ENCODE assay signal across 26 mouse cellular contexts in genomic region chr11:37118058-37118457, GRCm38 (mm10).
A peak's percentile ranks its signal among the peaks of the same experiment; 100 is the strongest.
DNase-seq lines count a peak whose midpoint lies in the region; ATAC-seq and TF ChIP-seq lines count a peak whose summit lies in the region.
"Had no signal": no experiment of that assay in that cellular context is flagged by ENCODE, and none has a peak within 500 bp of the region (broad histone marks: within the 10 kb centered on the region; RNA-seq: fewer than 3 reads in every experiment).

No protein-coding gene starts in this region.

- TF ChIP-seq POLR2A in liver, adult 2 months (IDR thresholded peaks at IDR 0.05; ENCODE audit: extremely low read depth, insufficient read depth, low read length): no peak

- no peak for TF ChIP-seq CTCF in liver, adult 2 months (IDR thresholded peaks at IDR 0.05; ENCODE audit: low read depth, low read length)

- no peak overlapping the region for H3K27ac ChIP-seq in heart, embryonic 11.5 days (ENCODE audit: low read depth, low read length)
- no peak overlapping the region for H3K27ac ChIP-seq in liver, adult 2 months (replicated peaks; ENCODE audit: insufficient read depth, low read depth, low read length)
- no peak overlapping the region for H3K27ac ChIP-seq in midbrain, embryonic 14.5 days (replicated peaks; ENCODE audit: low read depth, low read length)
- H3K27ac ChIP-seq: embryonic facial prominence, embryonic 12.5 days; forebrain, embryonic 10.5 days; forebrain, embryonic 15.5 days; hindbrain, embryonic 14.5 days; liver, embryonic 14.5 days; macrophage; midbrain, embryonic 13.5 days had no signal

- no peaks in the 10 kb centered on the region for H3K79me2 ChIP-seq in liver, adult 2 months (ENCODE audit: control insufficient read depth, insufficient read depth, low read length)

- H3K9ac ChIP-seq in heart, embryonic 11.5 days (ENCODE audit: low read depth, low read length): no peak overlapping the region
- H3K9ac ChIP-seq in liver, adult 2 months (ENCODE audit: low read depth, low read length): no peak overlapping the region
- H3K9ac ChIP-seq in midbrain, embryonic 14.5 days (replicated peaks; ENCODE audit: low read length): no peak overlapping the region
- H3K9ac ChIP-seq: embryonic facial prominence, embryonic 12.5 days; forebrain, embryonic 15.5 days; hindbrain, embryonic 14.5 days; liver, embryonic 14.5 days; midbrain, embryonic 13.5 days had no signal

- H3K27me3 ChIP-seq in heart, embryonic 11.5 days (ENCODE audit: control insufficient read depth, insufficient read depth, low read length): no peaks in the 10 kb centered on the region
- H3K27me3 ChIP-seq in liver, adult 2 months (ENCODE audit: control insufficient read depth, insufficient read depth, low read length): no peaks in the 10 kb centered on the region
- no peaks in the 10 kb centered on the region for H3K27me3 ChIP-seq in midbrain, embryonic 14.5 days (ENCODE audit: control insufficient read depth, insufficient read depth, low read length)
- H3K27me3 ChIP-seq: embryonic facial prominence, embryonic 12.5 days; forebrain, embryonic 15.5 days; midbrain, embryonic 13.5 days had no signal

- ATAC-seq in heart, embryonic 11.5 days (replicated peaks; ENCODE audit: insufficient number of reproducible peaks, low FRiP score, low TSS enrichment): no peak
- ATAC-seq in midbrain, embryonic 14.5 days (ENCODE audit: low FRiP score, low TSS enrichment): no peak
- ATAC-seq: forebrain, embryonic 15.5 days; intestine, postnatal 0 days; midbrain, embryonic 13.5 days had no signal

- no peaks in the 10 kb centered on the region for H3K36me3 ChIP-seq in heart, embryonic 11.5 days (ENCODE audit: control insufficient read depth, insufficient read depth, low read length)
- no peaks in the 10 kb centered on the region for H3K36me3 ChIP-seq in liver, adult 2 months (ENCODE audit: control insufficient read depth, insufficient read depth, low read length)
- no peaks in the 10 kb centered on the region for H3K36me3 ChIP-seq in midbrain, embryonic 14.5 days (ENCODE audit: control insufficient read depth, insufficient read depth, low read length)
- H3K36me3 ChIP-seq: embryonic facial prominence, embryonic 12.5 days; forebrain, embryonic 10.5 days; forebrain, embryonic 15.5 days; midbrain, embryonic 13.5 days had no signal

- H3K4me2 ChIP-seq in heart, embryonic 11.5 days: no peak overlapping the region
- H3K4me2 ChIP-seq in midbrain, embryonic 14.5 days (ENCODE audit: low read length): no peak overlapping the region
- H3K4me2 ChIP-seq: embryonic facial prominence, embryonic 12.5 days; forebrain, embryonic 15.5 days; hindbrain, embryonic 14.5 days; midbrain, embryonic 13.5 days had no signal

- DNase-seq in cerebellum, postnatal 10 days: peak; percentile 58 to 61
- no peak for DNase-seq in cerebellum, postnatal 4 days (ENCODE audit: low spot score in 2 of 2)
- DNase-seq in heart, adult 11 months: peak; percentile 86
- peak; percentile 13 for DNase-seq in liver, adult 2 months (ENCODE audit: extremely low read depth, low read depth, low spot score)
- no peak for DNase-seq in liver
- DNase-seq in midbrain, embryonic 14.5 days: no peak
- DNase-seq: adrenal gland, adult 2 months; cerebellum, adult 9-10 months; gastrocnemius, postnatal 25 days; kidney, adult 9 months; kidney, postnatal 10 days; layer of hippocampus, postnatal 36 days; left cerebral cortex, postnatal 4 days; lung, adult 2 months; lung, postnatal 10 days; thymus, adult 2 months; thymus, postnatal 36 days had no signal

- H3K4me1 ChIP-seq in heart, embryonic 11.5 days (ENCODE audit: control insufficient read depth, insufficient read depth, low read length): no peaks in the 10 kb centered on the region
- no peaks in the 10 kb centered on the region for H3K4me1 ChIP-seq in liver, adult 2 months (ENCODE audit: control insufficient read depth, insufficient read depth, low read length)
- no peaks in the 10 kb centered on the region for H3K4me1 ChIP-seq in midbrain, embryonic 14.5 days (ENCODE audit: control insufficient read depth, insufficient read depth, low read length)
- H3K4me1 ChIP-seq: embryonic facial prominence, embryonic 12.5 days; midbrain, embryonic 13.5 days had no signal

- no peaks in the 10 kb centered on the region for H3K9me3 ChIP-seq in heart, embryonic 11.5 days (replicated peaks; ENCODE audit: control insufficient read depth, low read length)
- no peaks in the 10 kb centered on the region for H3K9me3 ChIP-seq in midbrain, embryonic 14.5 days (ENCODE audit: control insufficient read depth, low read length)
- H3K9me3 ChIP-seq: embryonic facial prominence, embryonic 12.5 days; forebrain, embryonic 10.5 days; forebrain, embryonic 15.5 days; midbrain, embryonic 13.5 days had no signal

- H3K4me3 ChIP-seq in heart, embryonic 11.5 days (ENCODE audit: low read depth, low read length): no peak overlapping the region
- H3K4me3 ChIP-seq in liver, adult 2 months (ENCODE audit: insufficient read depth, low read depth, low read length): no peak overlapping the region
- H3K4me3 ChIP-seq in midbrain, embryonic 14.5 days (replicated peaks; ENCODE audit: low read depth, low read length): no peak overlapping the region
- H3K4me3 ChIP-seq: embryonic facial prominence, embryonic 12.5 days; forebrain, embryonic 10.5 days; forebrain, embryonic 15.5 days; midbrain, embryonic 13.5 days had no signal

Comparison
In these comparisons a context has a peak if more than half of its experiments do, and no peak if none do; other contexts are left out.
1. DNase-seq: peak in cerebellum, postnatal 10 days (2 of 2), heart, adult 11 months (single experiment) and liver, adult 2 months (single experiment); none in cerebellum, postnatal 4 days (0 of 2), liver (single experiment) and midbrain, embryonic 14.5 days (single experiment).